Mouse (Mus musculus) CD4-positive helper T cell, adult 2 months (primary cell): ENCODE measurements around the gene Ptgs2.

Experiments used
- DNase-seq: peaks from one replicate; pipeline ENCODE4 v3.0.0-alpha.2; 2012; ENCODE audit warnings: low read depth, missing footprints, low spot score

The Ptgs2 gene

GRCm38 (mm10) chr1:150099790-150100333, at the start of gene Ptgs2:
Gene Ptgs2, plus strand, starts transcription at chr1:150100031.
- peak; percentile 6 for DNase-seq

DNA sequence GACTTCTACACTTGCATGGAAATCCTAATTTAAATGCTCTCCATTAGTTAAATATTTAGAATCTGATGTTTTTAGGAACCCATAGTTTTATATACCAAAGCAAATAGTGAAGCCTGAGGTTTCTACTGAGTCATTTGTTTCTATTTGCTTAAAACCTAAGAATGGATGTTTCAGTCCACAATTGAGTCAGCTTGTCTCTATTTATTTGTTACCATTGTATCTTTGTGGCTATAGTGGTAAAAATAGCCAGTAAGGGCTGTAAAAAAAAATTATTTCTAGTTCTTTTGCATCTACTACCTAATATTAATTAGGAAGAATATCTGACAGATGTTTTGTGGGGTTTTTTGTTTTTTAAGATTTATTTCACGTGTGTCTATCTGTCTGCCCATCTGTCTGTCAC, 49.6 kb upstream of the Ptgs2 start:
- DNase-seq: no peak

DNA sequence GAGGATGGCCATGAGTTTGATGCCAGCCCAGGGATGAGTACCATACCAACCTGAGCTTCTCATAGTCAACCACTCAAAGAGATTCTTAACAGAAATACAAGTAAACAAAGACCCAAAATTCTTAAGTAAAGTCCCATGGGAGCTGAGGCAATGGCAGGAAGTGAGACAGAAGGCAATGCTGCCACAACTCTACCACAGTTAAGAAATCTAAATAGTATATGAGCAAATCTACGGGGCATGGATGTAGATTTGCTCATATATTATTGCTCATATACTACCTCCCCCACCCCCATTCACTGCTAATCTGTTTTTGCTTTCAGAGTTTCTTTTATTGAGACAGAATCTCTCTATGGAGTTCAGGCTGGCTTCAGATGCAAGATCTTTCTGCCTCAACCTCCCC, 34.1 kb upstream of the Ptgs2 start:
- DNase-seq: no peak

DNA sequence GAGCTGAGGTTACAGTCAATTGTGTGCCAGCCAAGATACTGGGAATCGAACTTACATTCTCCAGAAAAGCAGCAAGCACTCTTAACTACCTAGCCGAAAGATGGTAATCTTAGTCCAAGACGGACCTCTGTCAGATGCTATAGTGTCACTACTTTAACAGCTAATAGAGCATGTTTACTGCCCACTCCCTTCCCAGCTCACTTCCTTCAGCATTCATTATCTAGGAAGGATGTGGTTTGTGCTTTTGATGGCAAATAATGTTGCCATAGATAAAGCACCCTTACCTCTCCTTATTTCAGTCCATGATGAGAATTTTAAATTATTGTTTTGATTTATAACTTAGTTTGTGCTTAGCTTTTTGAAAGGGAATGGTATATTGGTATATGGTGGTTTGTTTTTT, 27.0 kb upstream of the Ptgs2 start:
- DNase-seq: no peak

DNA sequence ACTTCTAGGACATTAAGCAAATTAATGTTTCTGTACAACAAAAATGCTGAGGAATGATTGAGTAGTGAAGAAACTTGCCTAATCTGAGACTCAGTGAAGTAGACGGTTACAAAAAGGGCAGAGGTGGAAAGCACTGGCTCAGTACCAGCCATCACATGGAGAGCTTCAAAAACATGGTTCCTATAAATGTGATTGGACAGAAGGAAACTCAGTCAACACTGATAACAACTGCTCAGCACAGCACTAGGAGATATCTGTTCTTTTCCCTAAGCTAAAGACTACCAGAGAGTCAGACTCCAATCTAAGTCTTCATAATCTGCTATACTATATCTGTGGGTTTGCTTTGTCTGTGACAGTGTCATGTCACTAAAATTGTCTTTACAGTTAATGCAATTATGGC, 25.2 kb upstream of the Ptgs2 start:
- DNase-seq: no peak

- DNase-seq: no peak
These were observed 10.7 kb upstream of the Ptgs2 start for GRCm38 (mm10) chr1:150089040-150089692.

DNA sequence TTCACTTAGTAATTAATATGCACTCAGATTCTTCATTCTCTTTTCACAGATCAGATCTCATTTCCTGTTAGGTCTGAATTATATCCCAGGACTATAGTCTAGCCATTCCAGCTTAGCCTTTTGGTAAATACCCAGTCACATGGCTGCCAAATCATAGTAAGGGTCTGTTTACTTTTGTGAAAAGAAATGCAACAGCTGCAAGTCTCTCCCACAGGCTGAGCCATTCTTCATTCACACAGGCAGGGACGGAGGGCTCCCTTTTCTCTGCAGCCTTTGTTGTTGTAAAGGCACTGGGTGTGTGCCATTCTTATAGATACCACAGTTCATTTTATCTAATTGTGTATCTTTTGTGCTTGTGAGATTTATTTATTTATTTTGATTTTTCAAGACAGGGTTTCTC, 9.6 kb upstream of the Ptgs2 start:
- DNase-seq: no peak

- DNase-seq: no peak
These were observed 2.8 kb upstream of the Ptgs2 start for GRCm38 (mm10) chr1:150097036-150097435.

GRCm38 (mm10) chr1:150097721-150098120, 2.1 kb upstream of the Ptgs2 start:
- DNase-seq: no peak

DNA sequence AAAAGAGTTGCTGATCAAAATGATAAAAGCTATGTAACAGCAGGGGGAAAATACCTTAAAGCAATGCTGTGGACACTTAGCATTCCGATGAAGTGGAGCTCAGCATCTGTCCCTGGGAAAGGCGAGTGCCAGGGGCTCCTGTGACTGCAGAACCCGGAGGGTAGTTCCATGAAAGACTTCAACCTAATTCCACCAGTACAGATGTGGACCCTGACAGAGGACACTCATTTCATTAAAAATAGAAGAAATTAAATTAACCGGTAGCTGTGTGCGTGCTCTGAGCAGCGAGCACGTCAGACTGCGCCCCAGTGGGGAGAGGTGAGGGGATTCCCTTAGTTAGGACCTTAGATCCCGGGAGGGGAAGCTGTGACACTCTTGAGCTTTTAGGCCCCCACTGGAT, 457 bp upstream of the Ptgs2 start:
- no peak for DNase-seq

- DNase-seq: no peak
These were observed 4.4 kb downstream of the Ptgs2 start for GRCm38 (mm10) chr1:150104228-150104720.

DNA sequence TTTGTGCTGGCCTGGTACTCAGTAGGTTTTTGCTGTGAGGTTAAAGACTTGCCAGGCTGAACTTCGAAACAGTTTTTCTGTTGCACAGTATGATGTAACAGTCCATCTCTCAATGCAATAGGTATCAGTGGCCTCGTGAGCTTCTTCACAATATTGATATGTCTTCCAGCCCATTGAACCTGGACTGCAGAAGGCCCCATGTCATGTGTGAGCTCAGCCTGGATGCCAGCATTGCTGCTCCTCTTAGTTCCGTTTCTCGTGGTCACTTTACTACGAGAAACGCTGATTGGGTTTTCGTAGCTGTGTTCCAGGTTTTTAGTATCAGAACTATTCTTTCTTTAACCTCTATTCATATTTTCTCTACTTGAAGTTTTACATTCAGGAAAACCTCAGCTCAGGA, 6.9 kb downstream of the Ptgs2 start:
- no peak for DNase-seq

DNA sequence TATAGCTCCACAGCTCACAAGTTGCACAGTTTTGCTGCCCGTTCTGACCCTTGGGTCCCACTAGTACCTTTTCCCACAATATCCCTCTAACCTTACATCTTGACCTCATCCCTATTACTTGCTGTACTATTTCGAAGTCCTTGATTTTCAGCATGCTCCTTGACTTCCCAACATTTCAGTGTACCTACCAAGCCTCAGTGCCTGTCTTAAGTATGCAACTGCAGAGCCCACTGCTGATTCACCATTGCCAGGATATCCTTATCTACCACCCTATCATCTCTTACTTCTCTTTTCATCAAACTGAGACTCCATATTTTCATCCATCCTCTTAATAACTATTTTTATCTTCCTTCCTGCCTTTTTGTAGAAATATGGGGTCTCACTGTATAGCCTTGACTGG, 9.8 kb downstream of the Ptgs2 start:
- DNase-seq: no peak

DNA sequence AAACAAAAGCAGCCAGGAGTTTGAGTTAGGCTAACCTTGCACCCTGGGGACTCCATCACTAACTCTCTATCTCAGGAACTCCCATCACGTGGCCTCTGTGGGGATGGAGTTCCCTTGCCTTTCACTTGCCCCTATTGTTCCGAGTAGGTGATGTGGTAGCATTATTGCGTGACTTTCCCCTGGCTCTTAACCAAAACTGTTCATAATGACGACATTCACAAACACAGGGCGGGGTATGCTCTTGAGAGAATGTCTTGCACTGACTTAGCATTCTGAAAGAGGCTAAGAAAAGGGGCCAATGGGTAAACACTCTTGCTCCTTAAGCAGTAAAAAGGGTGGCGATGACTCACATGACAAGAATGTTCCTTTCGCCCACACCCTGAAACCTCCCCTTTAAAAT, 15.5 kb downstream of the Ptgs2 start:
- DNase-seq: no peak

DNA sequence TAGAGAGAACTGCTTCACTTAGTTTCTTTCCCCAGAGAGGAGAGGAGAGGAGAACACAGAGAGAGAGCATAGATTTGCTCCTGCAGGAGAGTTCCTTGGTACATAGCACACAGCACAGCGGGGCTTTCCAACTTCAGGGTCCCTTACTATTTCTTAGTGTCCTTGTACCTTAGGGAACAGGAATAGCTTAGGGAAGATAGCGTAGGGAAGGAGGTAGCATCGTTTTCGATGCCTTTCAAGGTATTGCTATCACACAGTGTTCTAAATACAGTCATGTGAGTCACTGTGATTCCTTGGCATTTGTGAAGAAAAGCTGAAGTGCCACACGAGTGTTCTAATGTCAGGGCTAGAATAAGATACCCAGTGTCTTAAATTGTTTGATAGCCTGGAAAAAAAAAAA, 18.5 kb downstream of the Ptgs2 start:
- no peak for DNase-seq

- no peak for DNase-seq
These were observed 25.7 kb downstream of the Ptgs2 start for GRCm38 (mm10) chr1:150125568-150125967.

DNA sequence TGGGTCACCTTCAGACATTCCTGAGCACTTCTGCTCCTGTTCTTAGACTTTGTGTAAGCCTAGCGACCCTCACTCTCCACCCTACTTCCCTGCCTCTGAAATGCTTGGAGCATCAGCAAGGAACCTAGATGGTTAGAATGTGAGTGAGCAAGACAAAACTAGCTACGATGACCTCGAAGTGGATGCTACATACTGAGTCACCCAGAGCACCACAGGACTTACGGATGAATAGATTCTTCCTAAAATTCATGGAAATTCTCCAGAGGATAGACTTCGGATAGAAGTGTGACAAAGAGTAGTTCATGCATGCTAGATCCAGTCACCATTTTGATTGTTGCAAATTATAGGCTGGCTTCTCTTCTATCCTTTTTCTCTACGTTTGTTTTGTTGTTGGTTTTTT, 30.2 kb downstream of the Ptgs2 start:
- DNase-seq: no peak

DNA sequence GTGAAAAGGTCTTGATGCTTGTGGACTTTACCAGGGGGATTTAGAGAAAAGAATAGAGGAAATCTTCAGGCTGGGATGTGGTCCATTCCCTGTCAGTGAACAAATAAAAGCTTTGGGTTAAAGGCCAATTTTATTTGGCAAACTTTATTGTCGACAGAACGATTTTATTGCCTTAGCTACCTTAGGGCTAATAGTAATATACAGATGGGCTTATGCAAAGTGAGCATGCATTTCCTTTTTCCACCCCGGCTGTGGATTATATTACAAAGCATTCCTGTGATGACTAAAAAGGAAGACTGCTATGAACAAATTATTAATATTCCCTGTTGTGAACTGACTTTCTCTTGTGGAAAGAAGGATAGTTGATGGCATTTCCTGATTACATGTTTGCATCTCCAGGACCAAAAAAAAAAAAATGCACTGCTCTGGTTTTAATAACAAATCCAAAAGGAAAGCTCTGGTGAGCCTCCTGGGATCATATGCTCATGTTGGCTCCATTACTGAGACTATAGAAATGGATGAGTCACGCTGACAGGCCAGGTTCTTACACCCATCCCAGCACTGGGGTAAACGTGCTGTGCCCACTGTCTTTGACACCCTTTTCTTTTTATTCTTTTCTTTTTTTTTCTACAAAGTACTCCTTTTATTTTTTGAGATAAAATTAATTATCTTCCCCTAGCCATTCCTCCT, 30.9 kb downstream of the Ptgs2 start:
- no peak for DNase-seq

GRCm38 (mm10) chr1:150135350-150135749, 35.5 kb downstream of the Ptgs2 start:
- no peak for DNase-seq

DNA sequence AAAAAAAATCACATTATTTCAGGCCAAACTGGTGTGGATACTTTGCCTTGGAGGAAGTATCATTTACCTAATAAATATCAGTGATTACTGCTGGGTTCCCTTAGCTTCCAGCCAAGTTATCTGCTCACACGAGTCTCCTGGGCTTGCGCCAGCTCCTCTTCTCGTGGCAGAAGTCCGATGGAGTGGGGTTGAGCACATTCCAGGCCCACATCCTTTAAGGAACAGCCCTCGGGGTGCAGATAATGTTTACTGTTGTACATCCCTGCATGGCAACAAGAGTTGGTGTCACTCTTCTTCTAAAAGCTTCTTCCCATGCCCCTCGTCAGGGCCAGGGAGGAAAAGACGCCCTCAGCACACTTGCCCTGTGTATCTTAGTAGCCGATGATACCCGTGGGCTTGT, 39.9 kb downstream of the Ptgs2 start:
- no peak for DNase-seq

GRCm38 (mm10) chr1:150141939-150142338, 42.1 kb downstream of the Ptgs2 start:
- no peak for DNase-seq

GRCm38 (mm10) chr1:150143578-150143977, 43.7 kb downstream of the Ptgs2 start:
- no peak for DNase-seq

- DNase-seq: no peak
These were observed 45.2 kb downstream of the Ptgs2 start for GRCm38 (mm10) chr1:150145049-150145448.
